Mouse (Mus musculus): Measurements from ENCODE around the gene Snf8.

Snf8 gene

GRCm38 (mm10) chr11:96034596-96035052 lies at the start of gene Snf8:
Gene Snf8, plus strand, starts transcription at chr11:96034885.
- peak; percentile 98 for DNase-seq (ENCODE audit: low spot score)

- no peak for DNase-seq (ENCODE audit: low spot score)
Measured at GRCm38 (mm10) chr11:95987854-95988447, 46.7 kb upstream of the Snf8 start.

GRCm38 (mm10) chr11:95988533-95988932 lies 46.2 kb upstream of the Snf8 start:
- peak; percentile 85 for DNase-seq (ENCODE audit: low spot score)

- no peak for DNase-seq (ENCODE audit: low spot score)
Measured at GRCm38 (mm10) chr11:95989864-95990263, 44.8 kb upstream of the Snf8 start.

- DNase-seq (ENCODE audit: low spot score): no peak
Measured at GRCm38 (mm10) chr11:95990431-95990830, 44.3 kb upstream of the Snf8 start.

- DNase-seq (ENCODE audit: low spot score): peak; percentile 72
Measured at GRCm38 (mm10) chr11:95990886-95991708, 43.6 kb upstream of the Snf8 start.

- DNase-seq (ENCODE audit: low spot score): no peak
Measured at GRCm38 (mm10) chr11:95994151-95994550, 40.5 kb upstream of the Snf8 start.

GRCm38 (mm10) chr11:96003100-96003900 lies 31.4 kb upstream of the Snf8 start:
- DNase-seq (ENCODE audit: low spot score): no peak

- DNase-seq (ENCODE audit: low spot score): no peak
Measured at GRCm38 (mm10) chr11:96003969-96004792, 30.5 kb upstream of the Snf8 start.

- DNase-seq (ENCODE audit: low spot score): no peak
Measured at GRCm38 (mm10) chr11:96004793-96005402, 29.8 kb upstream of the Snf8 start.

GRCm38 (mm10) chr11:96005403-96006271 lies 29.0 kb upstream of the Snf8 start, which contains the start of gene Igf2bp1:
Gene Igf2bp1, minus strand, starts transcription at chr11:96005940.
- peak; percentile 58 for DNase-seq (ENCODE audit: low spot score)

GRCm38 (mm10) chr11:96006367-96006851 lies 28.3 kb upstream of the Snf8 start:
- DNase-seq (ENCODE audit: low spot score): peak; percentile 47

GRCm38 (mm10) chr11:96006852-96007515 lies 27.7 kb upstream of the Snf8 start:
- DNase-seq (ENCODE audit: low spot score): peak; percentile 76

- no peak for DNase-seq (ENCODE audit: low spot score)
Measured at GRCm38 (mm10) chr11:96007516-96008235, 27.0 kb upstream of the Snf8 start.

- no peak for DNase-seq (ENCODE audit: low spot score)
Measured at GRCm38 (mm10) chr11:96008827-96009226, 25.9 kb upstream of the Snf8 start.

GRCm38 (mm10) chr11:96011982-96012381 lies 22.7 kb upstream of the Snf8 start:
- DNase-seq (ENCODE audit: low spot score): no peak

- DNase-seq (ENCODE audit: low spot score): no peak
Measured at GRCm38 (mm10) chr11:96015421-96015820, 19.3 kb upstream of the Snf8 start.

- DNase-seq (ENCODE audit: low spot score): no peak
Measured at GRCm38 (mm10) chr11:96017941-96018351, 16.7 kb upstream of the Snf8 start.

- no peak for DNase-seq (ENCODE audit: low spot score)
Measured at GRCm38 (mm10) chr11:96020622-96021021, 14.1 kb upstream of the Snf8 start.
